Mouse (Mus musculus): ENCODE results near the gene Kansl2.

The Kansl2 gene

GRCm38 (mm10) chr15:98492102-98492501, 42.0 kb downstream of the Kansl2 start, which contains the start of gene Olfr279:
Gene Olfr279 (plus strand): TSS chr15:98492402.
- DNase-seq: no peak

- DNase-seq: no peak
Measured at GRCm38 (mm10) chr15:98491332-98491731, 42.7 kb downstream of the Kansl2 start.

- DNase-seq: no peak
Measured at GRCm38 (mm10) chr15:98486433-98487021, 47.5 kb downstream of the Kansl2 start.

- no peak for DNase-seq
Measured at GRCm38 (mm10) chr15:98483907-98484886, 49.9 kb downstream of the Kansl2 start.

GRCm38 (mm10) chr15:98482701-98483100, 51.4 kb downstream of the Kansl2 start, which contains the start of gene Lalba:
Gene Lalba (minus strand): TSS chr15:98482721.
- no peak for DNase-seq

GRCm38 (mm10) chr15:98479568-98480102, 54.4 kb downstream of the Kansl2 start:
- no peak for DNase-seq

- DNase-seq: no peak
Measured at GRCm38 (mm10) chr15:98476281-98476680, 57.8 kb downstream of the Kansl2 start.

GRCm38 (mm10) chr15:98475382-98475781, 58.7 kb downstream of the Kansl2 start:
- peak; percentile 55 for DNase-seq

GRCm38 (mm10) chr15:98474958-98475357, 59.1 kb downstream of the Kansl2 start:
- DNase-seq: peak; percentile 6

GRCm38 (mm10) chr15:98471539-98471938, 62.5 kb downstream of the Kansl2 start:
- no peak for DNase-seq

GRCm38 (mm10) chr15:98469596-98469995, 64.5 kb downstream of the Kansl2 start, which contains the start of gene OR5BS1P:
Gene OR5BS1P (plus strand): TSS chr15:98469896.
- DNase-seq: no peak
